Mouse (Mus musculus) layer of hippocampus, postnatal 14 days (tissue): ENCODE measurements around the gene Abcd3. TPM values are rescaled to one million over a fixed set of nuclear protein-coding genes. Genes with fewer than 3 reads are reported as not detected.

Experiments used
- DNase-seq, 2 experiments: peaks; one replicate each; pipeline ENCODE4 v3.0.0; 2021 to 2022; ENCODE audit warnings: low spot score in 2 of 2, mixed read lengths in 1 of 2
- total RNA-seq, 2 experiments: library from RNA; stranded (reverse); gene quantifications; 2 replicates each; pipeline ENCODE4 v1.2.3; 2021

Abcd3 gene
- total RNA-seq, 2 experiments from 2014 or later, result 73.4 to 74.2 TPM

- DNase-seq, result no peak
Observed at GRCm38 (mm10) chr3:121713151-121713701, 101.9 kb downstream of the Abcd3 start.

GRCm38 (mm10) chr3:121712222-121712621 is 102.9 kb downstream of the Abcd3 start:
- DNase-seq, result no peak

- DNase-seq, result no peak
Observed at GRCm38 (mm10) chr3:121710894-121711531, 104.1 kb downstream of the Abcd3 start.

Other genes starting within 250 kb of the Abcd3 start
- gene 4930432M17Rik, start 144.5 kb downstream of the Abcd3 start, total RNA-seq, result not detected
- 10 to 100 TPM; 47.2 to 47.3 TPM for gene F3, start 91.8 kb downstream of the Abcd3 start, total RNA-seq
- gene Arhgap29, start 137.2 kb upstream of the Abcd3 start, total RNA-seq, result 10 to 100 TPM; 17.5 to 22.6 TPM
- gene Abca4, start 229.1 kb upstream of the Abcd3 start, total RNA-seq, result 1 to 10 TPM; 2.6 to 6.6 TPM